Mouse (Mus musculus) adrenal gland, adult 2 months (tissue): ENCODE measurements around the gene Hnrnph1. TPM values are rescaled to one million over a fixed set of nuclear protein-coding genes. Genes with fewer than 3 reads are reported as not detected.

Experiments used
- DNase-seq: peaks from one replicate; pipeline ENCODE4 v3.0.0; 2021
- microRNA-seq, 2 experiments: library from miRNA; unstranded; fragments of <30 nt; microRNA quantifications; one replicate each; pipeline ENCODE4 v1.2.0; 2021
- polyA plus RNA-seq: library from polyadenylated mRNA; depleted of rRNA; stranded (reverse); fragments of >200 nt; gene quantifications from 2 replicates; pipeline ENCODE4 v1.2.3, GENCODE M21; 2012; rRNA removed
- total RNA-seq, 2 experiments: library from RNA; stranded (reverse); gene quantifications; 2 replicates each; pipeline ENCODE4 v1.2.3; 2021

Gene Hnrnph1
- total and polyA plus RNA-seq, 3 experiments, result 13.4 to 240 (median 225) TPM

- peak; percentile 84 for DNase-seq
These were observed 26.7 kb downstream of the Hnrnph1 start for GRCm38 (mm10) chr11:50403367-50404014.

GRCm38 (mm10) chr11:50407235-50407634 lies 30.4 kb downstream of the Hnrnph1 start:
- peak; percentile 52 for DNase-seq

GRCm38 (mm10) chr11:50415563-50416241 lies 38.9 kb downstream of the Hnrnph1 start:
- DNase-seq, result no peak

GRCm38 (mm10) chr11:50417856-50418255 lies 41.1 kb downstream of the Hnrnph1 start:
- DNase-seq, result peak; percentile 68

- DNase-seq, result no peak
These were observed 44.7 kb downstream of the Hnrnph1 start for GRCm38 (mm10) chr11:50421461-50421860.

- peak; percentile 66 for DNase-seq
These were observed 45.4 kb downstream of the Hnrnph1 start for GRCm38 (mm10) chr11:50421934-50422780.

- no peak for DNase-seq
These were observed 49.3 kb downstream of the Hnrnph1 start for GRCm38 (mm10) chr11:50426056-50426455.

GRCm38 (mm10) chr11:50430277-50431133 lies 53.7 kb downstream of the Hnrnph1 start, which contains the start of gene Rufy1:
TSS of gene Rufy1 (minus strand) at chr11:50431125.
- peak; percentile 91 for DNase-seq

- peak; percentile 67 for DNase-seq
These were observed 54.6 kb downstream of the Hnrnph1 start for GRCm38 (mm10) chr11:50431134-50432068.

GRCm38 (mm10) chr11:50432069-50432440 lies 55.3 kb downstream of the Hnrnph1 start:
- DNase-seq, result no peak

- no peak for DNase-seq
These were observed 56.1 kb downstream of the Hnrnph1 start for GRCm38 (mm10) chr11:50432896-50433295.

Small RNAs within 50 kb of the gene (microRNA-seq; reads per million reads assigned to microRNA genes)
- 0 reads per million in 2 experiments for gene Mir804

Other genes starting within 250 kb of the Hnrnph1 start
- gene Tbc1d9b, start 245.6 kb upstream of the Hnrnph1 start, total RNA-seq, result 100 to 1,000 TPM; 145 TPM
- gene Tbc1d9b, start 245.6 kb upstream of the Hnrnph1 start, polyA plus RNA-seq, result 165 and 168 TPM in 2 replicates
- gene Mrnip, start 202.5 kb upstream of the Hnrnph1 start, total RNA-seq, result 10 to 100 TPM in 1 of 2 experiments, 1 to 10 TPM in 1; 4.9 to 11.5 TPM
- 6.6 and 8.7 TPM in 2 replicates for gene Mrnip, start 202.5 kb upstream of the Hnrnph1 start, polyA plus RNA-seq
- 1,000 to 10,000 TPM in 1 of 2 experiments, 100 to 1,000 TPM in 1; 696 to 1,341 TPM for gene Sqstm1, start 166.2 kb upstream of the Hnrnph1 start, total RNA-seq
- gene Sqstm1, start 166.2 kb upstream of the Hnrnph1 start, polyA plus RNA-seq, result 517 and 655 TPM in 2 replicates
- 100 to 1,000 TPM; 119 to 128 TPM for gene Mgat4b, start 166.1 kb upstream of the Hnrnph1 start, total RNA-seq
- 347 and 361 TPM in 2 replicates for gene Mgat4b, start 166.1 kb upstream of the Hnrnph1 start, polyA plus RNA-seq
- 10 to 100 TPM; 17.0 to 21.6 TPM for gene Ltc4s, start 138.4 kb upstream of the Hnrnph1 start, total RNA-seq
- 83.6 and 186 TPM in 2 replicates for gene Ltc4s, start 138.4 kb upstream of the Hnrnph1 start, polyA plus RNA-seq
- gene Maml1, start 84.7 kb upstream of the Hnrnph1 start, total RNA-seq, result 10 to 100 TPM; 20.8 to 27.8 TPM
- gene Maml1, start 84.7 kb upstream of the Hnrnph1 start, polyA plus RNA-seq, result 24.8 and 26.8 TPM in 2 replicates
- gene Canx, start 51.3 kb upstream of the Hnrnph1 start, total RNA-seq, result 100 to 1,000 TPM; 479 to 498 TPM
- gene Canx, start 51.3 kb upstream of the Hnrnph1 start, polyA plus RNA-seq, result 13.9 and 19.7 TPM in 2 replicates
- not detected for gene Cby3, start 22.5 kb upstream of the Hnrnph1 start, total RNA-seq
- 0.57 TPM in 1 of 2 replicates, not detected in the other for gene Cby3, start 22.5 kb upstream of the Hnrnph1 start, polyA plus RNA-seq
- gene Rufy1, start 54.1 kb downstream of the Hnrnph1 start, total RNA-seq, result 10 to 100 TPM; 33.8 to 45.8 TPM
- gene Rufy1, start 54.1 kb downstream of the Hnrnph1 start, polyA plus RNA-seq, result 23.5 and 24.6 TPM in 2 replicates
- gene Adamts2, start 225.1 kb downstream of the Hnrnph1 start, total RNA-seq, result 1 to 10 TPM; 4.4 to 9.1 TPM
- gene Adamts2, start 225.1 kb downstream of the Hnrnph1 start, polyA plus RNA-seq, result 10.0 and 10.8 TPM in 2 replicates